In genomic region chr9:110053305-110054079, GRCm38 (mm10) we compare ENCODE assay signal across 8 mouse cellular contexts.
DNase-seq lines count a peak whose midpoint lies in the region; ATAC-seq and TF ChIP-seq lines count a peak whose summit lies in the region.

No protein-coding gene starts in this region.

- H3K4me1 ChIP-seq in forebrain, embryonic 13.5 days, result peaks cover 64% of the 10 kb centered on the region
- H3K4me1 ChIP-seq in hindbrain, embryonic 11.5 days (replicated peaks; ENCODE audit: control insufficient read depth, insufficient read depth, low read length), result peaks cover 14% of the 10 kb centered on the region; the same call in 1 of the 2 replicates
- peaks cover 38% of the 10 kb centered on the region for H3K4me1 ChIP-seq in midbrain, embryonic 11.5 days (ENCODE audit: control insufficient read depth, insufficient read depth, low read length)
- no peaks in the 10 kb centered on the region for H3K4me1 ChIP-seq in stomach, postnatal 0 days (replicated peaks; ENCODE audit: control insufficient read depth, insufficient read depth)

- H3K4me3 ChIP-seq in forebrain, embryonic 13.5 days, result peak overlapping the region; percentile 45
- H3K4me3 ChIP-seq in hindbrain, embryonic 11.5 days (ENCODE audit: low read depth, low read length), result peak overlapping the region; percentile 33
- H3K4me3 ChIP-seq in midbrain, embryonic 11.5 days (ENCODE audit: low read depth, low read length), result peak overlapping the region; percentile 34
- no peak overlapping the region for H3K4me3 ChIP-seq in stomach, postnatal 0 days (ENCODE audit: low read depth, low read length)

- peak overlapping the region; percentile 76 for H3K9ac ChIP-seq in forebrain, embryonic 13.5 days
- H3K9ac ChIP-seq in hindbrain, embryonic 11.5 days (ENCODE audit: low read depth, low read length), result peak overlapping the region; percentile 63
- peak overlapping the region; percentile 69 for H3K9ac ChIP-seq in midbrain, embryonic 11.5 days (ENCODE audit: low read length)
- H3K9ac ChIP-seq in stomach, postnatal 0 days (ENCODE audit: low read length), result no peak overlapping the region

- peak; percentile 78 for ATAC-seq in forebrain, embryonic 13.5 days
- peak; percentile 93 for ATAC-seq in hindbrain, embryonic 11.5 days (ENCODE audit: low FRiP score)
- ATAC-seq in midbrain, embryonic 11.5 days (ENCODE audit: low FRiP score), result peak; percentile 90
- ATAC-seq in stomach, postnatal 0 days (ENCODE audit: low FRiP score, low TSS enrichment), result no peak

- 19% methylated on average over 8 of the region's 8 CpGs for WGBS in forebrain, embryonic 13.5 days
- WGBS in hindbrain, embryonic 11.5 days, result 19% methylated on average over 8 of the region's 8 CpGs
- 28% methylated on average over 8 of the region's 8 CpGs for WGBS in midbrain, embryonic 11.5 days
- WGBS in stomach, postnatal 0 days, result 52% methylated on average over 8 of the region's 8 CpGs

- H3K27me3 ChIP-seq in forebrain, embryonic 13.5 days, result no peaks in the 10 kb centered on the region
- H3K27me3 ChIP-seq in hindbrain, embryonic 11.5 days (ENCODE audit: control insufficient read depth, insufficient read depth, low read length), result no peaks in the 10 kb centered on the region
- H3K27me3 ChIP-seq in midbrain, embryonic 11.5 days (ENCODE audit: control insufficient read depth, insufficient read depth, low read length), result no peaks in the 10 kb centered on the region
- no peaks in the 10 kb centered on the region for H3K27me3 ChIP-seq in stomach, postnatal 0 days (ENCODE audit: control insufficient read depth, insufficient read depth, low read length)

- peak; percentile 44 for DNase-seq in ovary, adult 18-20 months (ENCODE audit: low spot score)
- DNase-seq in ovary, postnatal 14 days (ENCODE audit: low spot score), result no peak
- DNase-seq in hindbrain, embryonic 11.5 days (ENCODE audit: low spot score), result peak; percentile 79
- peak; percentile 96 for DNase-seq in midbrain, embryonic 11.5 days (ENCODE audit: low spot score, missing footprints)
- no peak for DNase-seq in spleen, adult 12 weeks (ENCODE audit: low spot score)
- DNase-seq in stomach, postnatal 0 days (ENCODE audit: low spot score), result no peak
- no peak for DNase-seq in urinary bladder, postnatal 4 days (ENCODE audit: low spot score in 2 of 2)

- TF ChIP-seq CTCF in stomach, postnatal 0 days (IDR thresholded peaks at IDR 0.05; ENCODE audit: low read depth), result no peak

- H3K4me2 ChIP-seq in forebrain, embryonic 13.5 days, result peak overlapping the region; percentile 67
- H3K4me2 ChIP-seq in hindbrain, embryonic 11.5 days (replicated peaks; ENCODE audit: low read depth, low read length), result peak overlapping the region; percentile 54
- H3K4me2 ChIP-seq in midbrain, embryonic 11.5 days, result peak overlapping the region; percentile 52
- H3K4me2 ChIP-seq in stomach, postnatal 0 days (replicated peaks; ENCODE audit: low read depth), result no peak overlapping the region

- no peaks in the 10 kb centered on the region for H3K9me3 ChIP-seq in forebrain, embryonic 13.5 days (replicated peaks)
- H3K9me3 ChIP-seq in hindbrain, embryonic 11.5 days (ENCODE audit: control insufficient read depth, low read length), result no peaks in the 10 kb centered on the region
- H3K9me3 ChIP-seq in midbrain, embryonic 11.5 days (ENCODE audit: control insufficient read depth, low read length), result no peaks in the 10 kb centered on the region
- H3K9me3 ChIP-seq in stomach, postnatal 0 days (ENCODE audit: control insufficient read depth, low read length), result no peaks in the 10 kb centered on the region

- TF ChIP-seq EP300 in stomach, postnatal 0 days (optimal IDR thresholded peaks at IDR 0.05), result no peak

- peak overlapping the region; percentile 82 for H3K27ac ChIP-seq in forebrain, embryonic 13.5 days
- H3K27ac ChIP-seq in hindbrain, embryonic 11.5 days (ENCODE audit: low read depth, low read length), result peak overlapping the region; percentile 90
- peak overlapping the region; percentile 83 for H3K27ac ChIP-seq in midbrain, embryonic 11.5 days (ENCODE audit: low read depth, low read length)
- H3K27ac ChIP-seq in stomach, postnatal 0 days (replicated peaks), result no peak overlapping the region

- H3K36me3 ChIP-seq in forebrain, embryonic 13.5 days (ENCODE audit: poor library complexity, severe bottlenecking), result no peaks in the 10 kb centered on the region
- H3K36me3 ChIP-seq in hindbrain, embryonic 11.5 days (ENCODE audit: control insufficient read depth, insufficient read depth, low read length), result no peaks in the 10 kb centered on the region
- H3K36me3 ChIP-seq in midbrain, embryonic 11.5 days (ENCODE audit: control insufficient read depth, insufficient read depth, low read length), result no peaks in the 10 kb centered on the region
- no peaks in the 10 kb centered on the region for H3K36me3 ChIP-seq in stomach, postnatal 0 days (ENCODE audit: control insufficient read depth, insufficient read depth, low read length)

Comparison
In these comparisons a context has a peak if more than half of its experiments do, and no peak if none do; other contexts are left out.
1. DNase-seq: peak in ovary, adult 18-20 months (single experiment), hindbrain, embryonic 11.5 days (single experiment) and midbrain, embryonic 11.5 days (single experiment); none in ovary, postnatal 14 days (single experiment), spleen, adult 12 weeks (single experiment), stomach, postnatal 0 days (single experiment) and urinary bladder, postnatal 4 days (0 of 2).